In genomic region chr7:30402343-30402742, GRCm38 (mm10) we compare ENCODE assay signal across 22 mouse cellular contexts. TPM values are rescaled to one million over a fixed set of nuclear protein-coding genes. Genes with fewer than 3 reads are reported as not detected.
A peak's percentile ranks its signal among the peaks of the same experiment; 100 is the strongest.
DNase-seq lines count a peak whose midpoint lies in the region; ATAC-seq lines count a peak whose summit lies in the region.
"Had no signal": no experiment of that assay in that cellular context is flagged by ENCODE, and none has a peak within 500 bp of the region (broad histone marks: within the 10 kb centered on the region; RNA-seq: fewer than 3 reads in every experiment).

No protein-coding gene starts in this region.

- no peak overlapping the region for H3K9ac ChIP-seq in hindbrain, embryonic 13.5 days
- H3K9ac ChIP-seq: embryonic facial prominence, embryonic 12.5 days; embryonic facial prominence, embryonic 15.5 days; forebrain, postnatal 0 days; hindbrain, embryonic 12.5 days had no signal

- no peak overlapping the region for H3K27ac ChIP-seq in hindbrain, embryonic 13.5 days
- H3K27ac ChIP-seq: embryonic facial prominence, embryonic 12.5 days; embryonic facial prominence, embryonic 15.5 days; heart, adult 2 months; heart, embryonic 10.5 days; hindbrain, embryonic 12.5 days had no signal

- peak; percentile 63 for DNase-seq in CD4-positive helper T cell, adult 2 months (ENCODE audit: low read depth, low spot score)
- DNase-seq in CD4-positive, CD25-positive, alpha-beta regulatory T cell, adult 2 months (ENCODE audit: low read depth, low spot score), result peak; percentile 57
- DNase-seq in induced T-regulatory cell, adult 2 months (ENCODE audit: low read depth), result peak; percentile 62
- no peak for DNase-seq in embryo, embryonic 11 days
- DNase-seq: adrenal gland, adult 8-10 months; adrenal gland, postnatal 25 days; cerebellum, adult 18-20 months; cerebellum, adult 9-10 months; cerebellum, postnatal 14 days; forebrain, postnatal 0 days; gastrocnemius, postnatal 25 days; heart, adult 2 months had no signal

- 0 out of 2 replicates have a peak, but pooled peaks cover 2% of the 10 kb centered on the region for H3K27me3 ChIP-seq in hindbrain, embryonic 13.5 days
- H3K27me3 ChIP-seq: embryonic facial prominence, embryonic 12.5 days; embryonic facial prominence, embryonic 15.5 days had no signal

- no peak for ATAC-seq in frontal cortex, adult (ENCODE audit: low TSS enrichment)
- no peak for ATAC-seq in hindbrain, embryonic 13.5 days (ENCODE audit: low FRiP score)
- ATAC-seq: forebrain, embryonic 14.5 days; forebrain, postnatal 0 days; hindbrain, embryonic 16.5 days; intestine, postnatal 0 days had no signal

- WGBS in hindbrain, embryonic 13.5 days, result 73% methylated on average over 4 of the region's 4 CpGs

- H3K9me3 ChIP-seq in hindbrain, embryonic 13.5 days, result no peaks in the 10 kb centered on the region
- H3K9me3 ChIP-seq: embryonic facial prominence, embryonic 12.5 days; embryonic facial prominence, embryonic 15.5 days; heart, embryonic 10.5 days; hindbrain, embryonic 12.5 days had no signal

- no peaks in the 10 kb centered on the region for H3K36me3 ChIP-seq in hindbrain, embryonic 13.5 days
- H3K36me3 ChIP-seq: embryonic facial prominence, embryonic 12.5 days; embryonic facial prominence, embryonic 15.5 days; heart, embryonic 10.5 days; hindbrain, embryonic 12.5 days had no signal

- peaks cover 4% of the 10 kb centered on the region for H3K4me1 ChIP-seq in hindbrain, embryonic 13.5 days (replicated peaks)
- H3K4me1 ChIP-seq: embryonic facial prominence, embryonic 12.5 days; embryonic facial prominence, embryonic 15.5 days; heart, embryonic 10.5 days had no signal

- no peak overlapping the region for H3K4me3 ChIP-seq in hindbrain, embryonic 13.5 days
- H3K4me3 ChIP-seq: embryonic facial prominence, embryonic 12.5 days; embryonic facial prominence, embryonic 15.5 days; heart, adult 2 months; heart, embryonic 10.5 days; hindbrain, embryonic 12.5 days had no signal

- no peak overlapping the region for H3K4me2 ChIP-seq in hindbrain, embryonic 13.5 days
- H3K4me2 ChIP-seq: embryonic facial prominence, embryonic 12.5 days; embryonic facial prominence, embryonic 15.5 days; hindbrain, embryonic 12.5 days had no signal

RNA-seq across cellular contexts. Expression of gene Tyrobp, which starts 11.2 kb away (rescaled TPM):
- polyA plus RNA-seq in hindbrain, embryonic 13.5 days (2015; fragmentation: Nextera tagmentation; extraction: Ambion mirVana), result 29.8 and 38.1 TPM in 2 replicates
- polyA plus RNA-seq: C2C12 had no signal

RNA-seq across cellular contexts. Expression of gene Hcst, which starts 17.3 kb away (rescaled TPM):
- 0.52 and 0.88 TPM in 2 replicates for polyA plus RNA-seq in hindbrain, embryonic 13.5 days (2015; fragmentation: Nextera tagmentation; extraction: Ambion mirVana)
- polyA plus RNA-seq: C2C12 had no signal

RNA-seq across cellular contexts. Expression of gene Nfkbid, which starts 19.2 kb away (rescaled TPM):
- 2.0 TPM in 2 replicates for polyA plus RNA-seq in hindbrain, embryonic 13.5 days (2015; fragmentation: Nextera tagmentation; extraction: Ambion mirVana)

RNA-seq across cellular contexts. Expression of gene Lrfn3, which starts 39.8 kb away (rescaled TPM):
- polyA plus RNA-seq in hindbrain, embryonic 13.5 days (2015; fragmentation: Nextera tagmentation; extraction: Ambion mirVana), result 13.2 and 13.4 TPM in 2 replicates

RNA-seq across cellular contexts. Expression of gene Aplp1, which starts 43.0 kb away (rescaled TPM):
- polyA plus RNA-seq in hindbrain, embryonic 13.5 days (2015; fragmentation: Nextera tagmentation; extraction: Ambion mirVana), result 583 and 599 TPM in 2 replicates
